Mouse (Mus musculus) erythroblast, embryonic 14.5 days (primary cell): Measurements from ENCODE around the gene Renbp. TPM values are rescaled to one million over a fixed set of nuclear protein-coding genes. Genes with fewer than 3 reads are reported as not detected.

Experiments
- H3K27me3 ChIP-seq: 2 replicates; pipeline ENCODE4 v1.6.1; 2012; ENCODE audit warnings: inconsistent platforms; ENCODE audit not compliant: control insufficient read depth
- H3K36me3 ChIP-seq: 2 replicates; pipeline ENCODE4 v1.6.1; 2012; ENCODE audit warnings: mild to moderate bottlenecking, inconsistent platforms; ENCODE audit not compliant: control insufficient read depth
- H3K4me1 ChIP-seq: 2 replicates; pipeline ENCODE4 v1.6.1; 2012; ENCODE audit warnings: inconsistent platforms; ENCODE audit not compliant: control insufficient read depth
- H3K4me3 ChIP-seq: replicated peaks from 2 replicates; pipeline ENCODE3; 2012; ENCODE audit warnings: moderate library complexity, mild to moderate bottlenecking, inconsistent platforms
- H3K9me3 ChIP-seq: 2 replicates; pipeline ENCODE4 v1.6.1; 2012; ENCODE audit warnings: low read length, inconsistent platforms, mixed read lengths; ENCODE audit not compliant: control insufficient read depth
- GATA1 ChIP-seq: IDR thresholded peaks from 2 replicates; pipeline ENCODE4 v1.6.1; 2012; ENCODE audit warnings: low read length, inconsistent platforms, mixed read lengths
- TAL1 ChIP-seq: IDR thresholded peaks from 3 replicates; pipeline ENCODE4 v1.6.1; 2012; ENCODE audit warnings: low read length, inconsistent platforms, mixed read lengths
- polyA plus RNA-seq: library from polyadenylated mRNA; stranded (reverse); fragments of >175 nt; gene quantifications from 2 replicates; pipeline ENCODE4 v1.2.3, GENCODE M21; 2012

Renbp gene
- polyA plus RNA-seq, 1 experiment, result 0.91 TPM

DNA sequence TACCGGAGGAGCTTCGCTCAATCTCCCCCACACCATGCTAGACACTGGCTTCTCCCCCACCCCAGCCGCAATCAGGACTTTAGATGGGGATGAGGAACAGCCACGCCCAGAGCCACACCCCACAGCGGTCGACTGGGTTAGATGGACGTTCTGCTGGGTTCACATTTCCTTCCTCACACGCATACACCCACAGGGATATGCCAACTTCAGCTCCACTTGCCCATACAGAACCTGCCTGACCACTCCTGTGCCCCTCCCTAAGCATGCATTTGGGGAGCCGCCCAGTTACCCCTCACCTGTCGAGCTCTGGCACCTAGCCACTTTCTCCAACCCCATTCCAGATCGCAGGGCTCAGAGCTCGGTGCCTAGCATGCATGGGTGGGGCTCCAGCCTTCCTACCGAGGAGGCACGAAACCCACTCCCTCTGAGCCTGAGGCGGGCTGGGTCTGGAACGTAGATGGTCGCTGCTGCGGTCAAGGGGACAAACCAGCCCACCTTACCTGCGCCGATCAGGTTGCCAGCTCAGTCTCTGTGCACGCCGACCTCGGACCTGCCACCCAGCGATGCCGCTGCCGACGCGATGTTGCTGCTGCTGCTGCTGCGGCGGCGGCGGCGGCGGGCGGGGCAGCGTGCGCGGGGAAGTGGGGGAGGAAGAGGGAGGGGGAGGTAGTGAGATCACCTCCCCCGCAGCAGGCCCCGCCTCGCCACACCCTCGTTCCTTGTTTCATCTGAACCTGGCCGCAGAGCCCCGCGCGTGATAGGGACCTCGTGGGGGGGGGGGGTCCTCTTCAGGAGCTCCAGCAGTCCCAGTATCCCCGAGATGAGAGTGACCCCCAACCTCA is 50.2 kb downstream of the Renbp start:
- Histone ChIP-seq H3K36me3 (no peaks in the 10 kb centered on the region), H3K4me1 (peaks cover 5% of the 10 kb centered on the region), H3K9me3 (peaks cover 6% of the 10 kb centered on the region; the same call in 1 of the 2 replicates), H3K27me3 (peaks cover 58% of the 10 kb centered on the region), H3K4me3 (no peak overlapping the region)
- TF ChIP-seq TAL1, result no peak
- no peak for TF ChIP-seq GATA1

DNA sequence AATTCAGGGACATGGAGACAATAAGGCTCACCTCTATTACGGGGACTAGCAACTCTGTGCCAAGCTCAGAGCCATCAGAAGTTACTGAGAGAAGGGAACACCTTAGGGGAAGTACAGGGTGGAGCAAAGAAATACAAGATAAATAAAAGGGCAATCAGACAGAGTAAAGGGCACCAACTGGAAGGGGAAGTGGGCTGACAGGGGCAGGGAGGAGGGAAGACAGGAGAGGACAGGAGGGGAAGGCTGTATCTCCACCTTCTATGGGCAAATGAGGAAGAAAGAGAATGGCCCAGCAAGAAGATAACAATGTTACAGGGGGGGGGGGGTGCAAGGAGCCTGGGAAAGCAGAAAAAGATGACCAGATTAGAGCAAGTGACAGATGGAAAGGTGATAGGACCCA is 53.6 kb downstream of the Renbp start:
- H3K36me3 ChIP-seq, result no peaks in the 10 kb centered on the region
- peaks cover 6% of the 10 kb centered on the region; the same call in 1 of the 2 replicates for H3K9me3 ChIP-seq
- TF ChIP-seq GATA1 (no peak), TAL1 (no peak)
- peaks cover 5% of the 10 kb centered on the region for H3K4me1 ChIP-seq
- no peak overlapping the region for H3K4me3 ChIP-seq
- peaks cover 48% of the 10 kb centered on the region for H3K27me3 ChIP-seq

DNA sequence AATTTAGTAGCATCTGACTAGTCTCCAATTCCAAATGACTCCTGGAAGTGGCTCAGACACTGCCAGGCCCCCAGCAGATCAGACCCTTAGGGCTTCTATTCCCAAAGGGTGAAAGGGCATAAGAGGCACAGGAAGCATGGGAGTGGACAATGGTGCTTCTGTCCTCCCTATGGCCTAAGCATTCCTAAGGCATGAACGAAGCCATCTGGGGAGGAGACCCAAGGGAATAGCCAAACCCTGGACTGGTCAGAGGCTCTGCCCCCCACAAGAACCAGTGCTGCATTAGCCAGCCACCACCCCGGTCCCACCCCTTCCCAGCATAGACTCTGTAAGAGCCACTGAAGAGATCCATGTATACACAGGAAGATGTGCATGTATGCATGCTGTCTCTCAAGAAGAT is 54.8 kb downstream of the Renbp start:
- H3K4me1 ChIP-seq, result peaks cover 5% of the 10 kb centered on the region
- H3K9me3 ChIP-seq, result peaks cover 6% of the 10 kb centered on the region; the same call in 1 of the 2 replicates
- peaks cover 37% of the 10 kb centered on the region for H3K27me3 ChIP-seq
- no peak overlapping the region for H3K4me3 ChIP-seq
- no peak for TF ChIP-seq GATA1
- TF ChIP-seq TAL1, result no peak
- no peaks in the 10 kb centered on the region for H3K36me3 ChIP-seq

Other genes with a start within 250 kb of the Renbp start
- gene Bcap31, start 214.7 kb downstream of the Renbp start, polyA plus RNA-seq, result 1.6 and 1.8 TPM in 2 replicates
- 1.6 and 2.2 TPM in 2 replicates for gene Abcd1, start 214.3 kb downstream of the Renbp start, polyA plus RNA-seq
- gene Plxnb3, start 173.8 kb downstream of the Renbp start, polyA plus RNA-seq, result not detected in 2 replicates
- not detected in 2 replicates for gene Srpk3, start 156.4 kb downstream of the Renbp start, polyA plus RNA-seq
- gene Idh3g, start 144.0 kb downstream of the Renbp start, polyA plus RNA-seq, result 4.3 and 5.1 TPM in 2 replicates
- gene Ssr4, start 143.8 kb downstream of the Renbp start, polyA plus RNA-seq, result 2.6 and 3.5 TPM in 2 replicates
- gene Pdzd4, start 105.9 kb downstream of the Renbp start, polyA plus RNA-seq, result 0.02 TPM in 1 of 2 replicates, not detected in the other
- gene Avpr2, start 38.7 kb downstream of the Renbp start, polyA plus RNA-seq, result not detected in 2 replicates
- gene L1cam, start 34.7 kb downstream of the Renbp start, polyA plus RNA-seq, result 0.05 and 0.09 TPM in 2 replicates
- 0.27 and 0.38 TPM in 2 replicates for gene Arhgap4, start 9.0 kb downstream of the Renbp start, polyA plus RNA-seq
- 17.2 and 21.3 TPM in 2 replicates for gene Naa10, start 8.9 kb downstream of the Renbp start, polyA plus RNA-seq
- 13.7 and 22.5 TPM in 2 replicates for gene Hcfc1, start 35.5 kb upstream of the Renbp start, polyA plus RNA-seq
- 16.2 and 16.9 TPM in 2 replicates for gene Irak1, start 93.1 kb upstream of the Renbp start, polyA plus RNA-seq
- gene Opn1mw, start 196.6 kb upstream of the Renbp start, polyA plus RNA-seq, result not detected in 2 replicates
- gene Mecp2, start 204.5 kb upstream of the Renbp start, polyA plus RNA-seq, result 4.4 and 5.4 TPM in 2 replicates
- not detected in 2 replicates for gene Tex28, start 237.0 kb upstream of the Renbp start, polyA plus RNA-seq
- gene Tktl1, start 246.4 kb upstream of the Renbp start, polyA plus RNA-seq, result not detected in 2 replicates